Mouse (Mus musculus) midbrain, embryonic 11.5 days (tissue): ENCODE measurements around the gene Polr3c. TPM values are rescaled to one million over a fixed set of nuclear protein-coding genes. Genes with fewer than 3 reads are reported as not detected.
A peak's percentile ranks its signal among the peaks of the same experiment; 100 is the strongest.

Experiments used
- ATAC-seq: fragments of 200-750 bp; cut with Nextera tagmentation; 2 replicates; pipeline ENCODE4 v1.8.0; 2017; ENCODE audit warnings: moderate TSS enrichment, moderate library complexity; ENCODE audit not compliant: low FRiP score
- DNase-seq: peaks from one replicate; pipeline ENCODE4 v3.0.0; 2015; ENCODE audit warnings: low spot score; ENCODE audit errors: missing footprints
- H3K27ac ChIP-seq: fragments of 300-500 bp; sonication (generic); 2 replicates; pipeline ENCODE4 v1.5.1; 2014; ENCODE audit warnings: low read depth, low read length
- H3K27me3 ChIP-seq: fragments of 300-500 bp; sonication (generic); 2 replicates; pipeline ENCODE4 v1.6.1; 2014; ENCODE audit warnings: mild to moderate bottlenecking, low read length, moderate library complexity, mixed read lengths; ENCODE audit not compliant: control insufficient read depth, insufficient read depth
- H3K36me3 ChIP-seq: fragments of 300-500 bp; sonication (generic); 2 replicates; pipeline ENCODE4 v1.6.1; 2014; ENCODE audit warnings: mild to moderate bottlenecking, low read length, moderate library complexity, mixed read lengths; ENCODE audit not compliant: control insufficient read depth, insufficient read depth
- H3K4me1 ChIP-seq: fragments of 300-500 bp; sonication (generic); 2 replicates; pipeline ENCODE4 v1.6.1; 2014; ENCODE audit warnings: low read length; ENCODE audit not compliant: control insufficient read depth, insufficient read depth
- H3K4me2 ChIP-seq: fragments of 300-500 bp; sonication (generic); 2 replicates; pipeline ENCODE4 v1.6.1; 2014; ENCODE audit warnings: mild to moderate bottlenecking, moderate library complexity
- H3K4me3 ChIP-seq: fragments of 300-500 bp; sonication (generic); 2 replicates; pipeline ENCODE4 v1.5.1; 2014; ENCODE audit warnings: low read depth, low read length
- H3K9ac ChIP-seq: fragments of 300-500 bp; sonication (generic); 2 replicates; pipeline ENCODE4 v1.6.1; 2014; ENCODE audit warnings: low read length
- H3K9me3 ChIP-seq: fragments of 300-500 bp; sonication (generic); 2 replicates; pipeline ENCODE4 v1.6.1; 2016; ENCODE audit warnings: low read length; ENCODE audit not compliant: control insufficient read depth
- WGBS: fragments of 180-500 bp; shearing (Covaris S2); extraction: QIAGEN DNeasy Blood & Tissue Kit; methylation state at CpG from one replicate; pipeline ENCODE4 v1.1.7; 2014; 5-methylcytosine and 5-hydroxymethylcytosine counted together
- polyA plus RNA-seq: library from polyadenylated mRNA; unstranded; fragments of >200 nt; fragmentation: Nextera tagmentation; extraction: Ambion mirVana; gene quantifications from 2 replicates; pipeline ENCODE4 v1.2.1, GENCODE M21; 2014

Polr3c gene
- polyA plus RNA-seq, 1 experiment from 2014 or later, result 41.6 TPM

DNA sequence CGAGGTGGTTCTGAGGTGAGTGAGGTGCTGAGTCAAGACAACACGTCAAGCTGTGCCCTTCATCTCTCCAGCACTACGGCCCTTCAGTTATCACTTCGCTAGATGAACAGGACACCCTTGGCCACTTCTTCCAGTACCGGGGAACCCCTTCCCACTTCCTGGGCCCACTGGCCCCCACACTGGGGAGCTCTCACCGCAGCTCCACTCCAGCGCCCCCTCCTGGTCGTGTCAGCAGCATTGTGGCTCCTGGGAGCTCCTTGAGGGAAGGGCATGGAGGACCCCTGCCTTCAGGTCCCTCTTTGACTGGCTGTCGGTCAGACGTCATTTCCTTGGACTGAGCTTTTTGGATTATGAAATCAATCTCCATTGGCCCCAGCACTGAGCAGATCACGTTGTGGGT is 22.6 kb downstream of the Polr3c start:
- ATAC-seq (no peak), DNase-seq (peak; percentile 88)
- Histone ChIP-seq H3K9ac (no peak overlapping the region), H3K27me3 (no peaks in the 10 kb centered on the region; the same call in 1 of the 2 replicates), H3K4me3 (no peak overlapping the region), H3K4me1 (no peaks in the 10 kb centered on the region), H3K4me2 (no peak overlapping the region), H3K36me3 (peaks cover 13% of the 10 kb centered on the region), H3K9me3 (no peaks in the 10 kb centered on the region), H3K27ac (no peak overlapping the region)
- 65% methylated on average over 11 of the region's 11 CpGs for WGBS

DNA sequence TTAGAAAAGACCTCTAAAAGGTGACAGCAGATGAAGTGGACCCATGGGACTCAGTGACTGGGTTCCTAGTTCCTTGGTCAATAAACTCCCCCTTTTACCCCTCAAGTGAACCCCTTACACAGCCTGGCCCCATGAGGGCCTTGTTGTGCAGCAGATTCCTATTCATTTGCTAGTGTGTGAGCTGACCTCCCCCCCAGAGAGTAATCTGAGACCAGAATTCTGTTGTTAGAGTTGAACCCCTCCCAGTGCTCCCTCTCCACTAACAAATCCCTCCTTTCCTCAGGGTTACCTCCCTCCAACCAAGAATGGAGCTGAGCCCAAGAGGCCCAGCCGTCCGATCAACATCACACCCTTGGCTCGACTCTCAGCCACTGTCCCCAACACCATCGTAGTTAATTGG is 26.4 kb downstream of the Polr3c start:
- Histone ChIP-seq H3K9ac (no peak overlapping the region), H3K36me3 (peaks cover 13% of the 10 kb centered on the region), H3K27ac (no peak overlapping the region), H3K4me3 (no peak overlapping the region), H3K4me1 (peaks cover 11% of the 10 kb centered on the region; the same call in 1 of the 2 replicates), H3K27me3 (no peaks in the 10 kb centered on the region), H3K9me3 (no peaks in the 10 kb centered on the region), H3K4me2 (no peak overlapping the region)
- 93% methylated on average over 4 of the region's 4 CpGs for WGBS
- DNase-seq (no peak), ATAC-seq (no peak)

DNA sequence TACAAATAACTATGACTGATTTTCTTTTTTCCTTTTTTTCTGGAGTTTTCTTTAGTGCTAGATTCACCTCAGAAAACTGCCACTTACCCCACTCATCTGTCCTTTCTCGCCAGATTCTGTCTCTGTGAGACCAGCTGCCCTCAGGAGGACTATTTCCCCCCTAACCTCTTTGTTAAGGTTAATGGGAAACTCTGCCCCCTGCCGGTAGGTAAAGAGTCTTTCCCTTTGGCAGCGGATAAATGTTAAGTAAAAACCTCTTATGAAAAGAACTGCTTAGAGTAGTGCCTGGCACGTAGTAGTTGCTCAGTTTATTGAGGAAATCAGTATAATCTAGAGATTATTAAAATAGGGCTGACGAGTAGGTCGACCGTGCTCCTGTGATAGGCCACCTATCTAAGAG is 27.1 kb downstream of the Polr3c start:
- H3K9ac ChIP-seq, result no peak overlapping the region
- H3K4me2 ChIP-seq, result no peak overlapping the region
- H3K4me3 ChIP-seq, result no peak overlapping the region
- DNase-seq (no peak), ATAC-seq (no peak)
- peaks cover 11% of the 10 kb centered on the region; the same call in 1 of the 2 replicates for H3K4me1 ChIP-seq
- no peaks in the 10 kb centered on the region for H3K9me3 ChIP-seq
- WGBS, result 60% methylated on average over 7 of the region's 7 CpGs
- peaks cover 13% of the 10 kb centered on the region for H3K36me3 ChIP-seq
- H3K27me3 ChIP-seq, result no peaks in the 10 kb centered on the region
- H3K27ac ChIP-seq, result no peak overlapping the region

DNA sequence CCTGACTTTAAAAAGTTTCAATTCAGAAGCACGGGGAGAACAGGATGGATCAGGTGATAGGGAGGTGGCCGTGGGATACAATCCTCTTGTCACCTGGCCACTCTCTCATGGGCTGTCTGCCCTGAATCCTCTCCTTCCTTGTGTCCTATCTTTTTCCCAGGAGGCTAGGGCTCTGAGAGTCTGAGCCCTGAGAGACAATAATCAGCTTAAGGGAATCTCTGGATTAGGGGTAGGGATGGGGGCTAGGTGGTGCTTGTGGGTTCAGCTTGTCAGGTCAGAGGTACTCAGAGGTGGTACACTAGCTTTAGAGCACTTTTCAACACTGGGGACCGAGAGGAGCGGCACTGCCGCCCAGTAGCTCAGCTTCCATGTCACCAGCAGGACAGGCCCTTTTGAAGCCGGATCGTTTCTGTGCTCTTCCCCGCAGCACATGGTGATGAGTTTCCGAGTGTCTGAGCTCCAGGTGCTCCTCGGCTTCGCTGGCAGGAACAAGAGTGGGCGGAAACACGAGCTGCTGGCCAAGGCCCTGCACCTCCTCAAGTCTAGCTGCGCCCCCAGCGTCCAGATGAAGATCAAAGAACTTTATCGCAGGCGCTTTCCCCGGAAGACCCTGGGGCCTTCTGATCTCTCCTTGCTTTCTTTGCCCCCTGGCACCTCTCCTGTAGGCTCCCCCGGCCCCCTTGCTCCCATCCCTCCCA is 28.3 kb downstream of the Polr3c start:
- Histone ChIP-seq H3K36me3 (peaks cover 10% of the 10 kb centered on the region), H3K27me3 (no peaks in the 10 kb centered on the region), H3K4me3 (no peak overlapping the region), H3K9ac (no peak overlapping the region), H3K4me1 (peaks cover 11% of the 10 kb centered on the region; the same call in 1 of the 2 replicates), H3K9me3 (no peaks in the 10 kb centered on the region), H3K27ac (no peak overlapping the region), H3K4me2 (no peak overlapping the region)
- ATAC-seq (no peak), DNase-seq (no peak)
- WGBS, result 55% methylated on average over 19 of the region's 19 CpGs

DNA sequence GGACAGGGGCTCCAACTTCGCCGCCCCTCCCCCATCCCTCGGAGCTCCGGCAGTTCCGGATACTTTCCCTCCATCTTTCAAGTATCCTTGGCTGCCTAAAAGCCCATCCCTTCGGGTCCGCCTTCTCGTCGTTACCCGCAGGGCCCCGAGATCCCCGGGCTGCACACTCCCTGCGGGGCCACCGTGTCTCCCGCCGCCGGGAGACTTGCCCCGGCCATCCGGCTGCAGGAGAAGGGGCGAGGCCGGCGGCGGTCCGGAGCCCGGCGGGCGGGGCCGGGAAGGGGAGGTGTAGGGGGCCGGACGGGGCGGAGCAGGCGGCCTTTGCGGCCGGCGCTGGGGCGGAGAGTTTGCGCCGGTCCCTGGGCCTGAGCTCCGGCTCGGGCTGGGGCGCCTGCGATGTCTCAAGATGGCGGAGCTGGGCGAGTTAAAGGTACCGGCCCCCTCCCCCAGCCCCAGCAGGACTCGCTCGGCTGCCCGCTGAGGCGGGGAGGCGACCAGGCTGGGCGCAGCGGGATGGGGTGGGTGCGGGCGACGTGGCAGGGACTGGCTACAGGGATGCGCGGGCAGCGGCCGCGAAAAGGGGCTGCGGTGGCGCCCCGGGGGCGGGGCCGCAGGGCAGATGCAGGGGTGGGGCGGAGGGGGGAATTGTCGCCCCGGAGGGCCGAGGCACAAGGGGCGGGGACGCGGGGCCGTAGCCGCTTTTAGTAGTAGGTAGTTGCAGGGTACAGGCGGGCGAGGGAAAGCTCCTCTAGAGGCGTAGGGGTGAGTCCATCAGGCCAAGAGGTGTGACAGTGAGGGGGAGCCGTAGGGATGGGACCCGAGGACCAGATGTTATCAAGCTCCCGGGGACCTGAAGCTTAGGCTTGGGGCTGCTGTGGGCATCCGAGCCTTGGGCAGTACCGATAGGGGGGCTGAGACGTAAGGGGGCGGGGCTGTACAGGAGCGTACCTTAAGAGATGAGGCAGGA is 30.4 kb downstream of the Polr3c start:
- H3K4me2 ChIP-seq, result peak overlapping the region; percentile 71
- under 1% methylated on average over 81 of the region's 85 CpGs for WGBS
- peak; percentile 99 for DNase-seq

DNA sequence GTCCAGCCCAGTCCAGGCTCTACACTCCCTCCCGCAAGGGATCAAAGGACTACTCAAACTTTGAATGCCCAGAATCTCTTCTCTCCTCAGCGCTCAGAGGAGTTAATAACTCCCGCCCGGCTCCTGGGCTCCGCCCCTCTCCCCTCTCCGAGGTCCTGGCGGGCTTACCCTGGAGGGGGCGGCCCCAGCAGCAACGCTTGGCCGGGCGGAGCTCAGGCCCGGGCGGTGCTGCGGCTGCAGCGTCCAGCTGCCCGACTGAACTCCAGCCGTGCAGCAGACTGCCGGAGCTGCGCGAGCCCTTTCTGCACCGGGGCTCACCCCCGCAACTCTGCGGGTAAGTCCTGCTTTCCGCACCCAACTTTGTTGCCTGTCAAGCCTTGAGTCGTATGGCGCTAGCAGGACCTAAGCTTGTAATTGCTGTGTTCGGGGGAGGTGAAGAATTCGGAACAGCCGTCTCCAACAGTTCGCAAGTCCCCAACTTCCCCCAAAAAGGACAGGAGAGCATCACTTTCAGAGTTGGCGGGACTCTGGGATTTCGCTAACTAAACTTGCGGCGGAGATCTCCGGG is 31.1 kb downstream of the Polr3c start, which contains the start of gene Pias3:
TSS of gene Pias3 (plus strand) at position 187 of the 568 bp plus-strand sequence.
- Histone ChIP-seq H3K27me3 (no peaks in the 10 kb centered on the region), H3K9me3 (no peaks in the 10 kb centered on the region), H3K36me3 (peaks cover 2% of the 10 kb centered on the region; the same call in 1 of the 2 replicates), H3K9ac (peak within 1 kb of the TSS; percentile 86), H3K4me3 (peak within 1 kb of the TSS; percentile 81), H3K27ac (peak within 1 kb of the TSS; percentile 90), H3K4me1 (peaks cover 11% of the 10 kb centered on the region; the same call in 1 of the 2 replicates), H3K4me2 (peak within 1 kb of the TSS; percentile 71)
- DNase-seq (no peak), ATAC-seq (peak; percentile 82)
- under 1% methylated on average over 35 of the region's 35 CpGs for WGBS

More for the DNA sequence above, 30.4 kb downstream of the Polr3c start:
- Histone ChIP-seq H3K4me3 (peak overlapping the region; percentile 81), H3K9ac (peak overlapping the region; percentile 86), H3K36me3 (peaks cover 3% of the 10 kb centered on the region), H3K27ac (peak overlapping the region; percentile 90), H3K27me3 (no peaks in the 10 kb centered on the region), H3K4me1 (peaks cover 11% of the 10 kb centered on the region; the same call in 1 of the 2 replicates), H3K9me3 (no peaks in the 10 kb centered on the region)
- peak; percentile 93 for ATAC-seq

DNA sequence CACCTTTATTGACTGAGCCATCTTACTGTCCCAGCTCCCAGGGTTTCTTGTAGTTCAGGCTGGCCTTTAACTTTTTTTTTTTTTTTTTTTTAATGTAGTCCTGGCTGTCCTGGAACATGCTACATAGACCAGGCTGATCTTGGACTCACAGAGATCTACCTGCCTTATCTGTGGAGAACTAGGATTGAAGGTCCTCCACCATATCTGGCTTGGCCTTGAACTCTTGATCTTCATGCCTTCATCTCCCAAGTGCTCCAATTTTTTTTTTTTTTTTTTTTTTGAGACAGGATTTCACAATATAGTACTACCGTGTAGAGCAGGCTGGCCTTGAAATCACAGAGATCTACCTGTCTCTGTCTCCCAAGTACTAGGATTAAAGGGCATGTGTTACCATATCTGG is 33.8 kb downstream of the Polr3c start:
- H3K4me1 ChIP-seq, result peaks cover 13% of the 10 kb centered on the region
- H3K27ac ChIP-seq, result no peak overlapping the region
- no peak overlapping the region for H3K4me3 ChIP-seq
- no peaks in the 10 kb centered on the region for H3K36me3 ChIP-seq
- ATAC-seq (no peak), DNase-seq (no peak)
- no peak overlapping the region for H3K9ac ChIP-seq
- H3K9me3 ChIP-seq, result no peaks in the 10 kb centered on the region
- H3K27me3 ChIP-seq, result no peaks in the 10 kb centered on the region
- WGBS, result 91% methylated on average over 1 of the region's 1 CpGs
- H3K4me2 ChIP-seq, result no peak overlapping the region

DNA sequence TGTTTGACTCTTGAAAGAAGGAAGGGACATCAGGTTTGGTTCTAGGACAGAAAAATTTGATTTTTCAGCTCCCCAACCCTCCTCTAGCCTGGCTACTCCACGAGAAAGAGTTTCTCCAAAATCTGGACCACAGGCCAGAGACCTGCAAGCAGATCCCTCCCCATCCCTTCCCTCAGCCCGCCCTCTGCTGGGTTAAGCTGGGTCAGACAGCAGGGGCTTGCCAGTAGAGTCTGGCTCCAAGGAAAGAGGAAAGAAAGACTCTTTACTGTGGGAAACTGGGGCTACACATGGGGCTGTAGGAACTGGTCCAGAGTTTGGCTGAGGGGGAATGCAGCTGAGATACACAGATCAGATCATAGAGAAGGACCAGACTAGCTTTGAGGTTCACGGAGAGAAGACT is 34.9 kb downstream of the Polr3c start:
- ATAC-seq (no peak), DNase-seq (no peak)
- Histone ChIP-seq H3K36me3 (no peaks in the 10 kb centered on the region), H3K27ac (no peak overlapping the region), H3K4me1 (peaks cover 7% of the 10 kb centered on the region), H3K4me2 (no peak overlapping the region), H3K9ac (no peak overlapping the region), H3K4me3 (no peak overlapping the region), H3K27me3 (no peaks in the 10 kb centered on the region), H3K9me3 (no peaks in the 10 kb centered on the region)
- WGBS, result 9% methylated on average over 3 of the region's 3 CpGs
